Mouse (Mus musculus) inflammation-experienced regulatory T-cells, adult 16 weeks (primary cell): ENCODE results near the gene Gm5640. TPM values are rescaled to one million over a fixed set of nuclear protein-coding genes. Genes with fewer than 3 reads are reported as not detected.

Experiments
- polyA plus RNA-seq: library from polyadenylated mRNA; unstranded; fragments of 100-300 nt; shearing (Covaris generic); gene quantifications from one replicate; pipeline ENCODE4 v1.2.1, GENCODE M21; 2017

Gene Gm5640
- polyA plus RNA-seq, result not detected

GRCm38 (mm10) chrX:74645466-74646323, at the start of gene Gm5640:
Gene Gm5640 (minus strand): TSS chrX:74645635.

DNA sequence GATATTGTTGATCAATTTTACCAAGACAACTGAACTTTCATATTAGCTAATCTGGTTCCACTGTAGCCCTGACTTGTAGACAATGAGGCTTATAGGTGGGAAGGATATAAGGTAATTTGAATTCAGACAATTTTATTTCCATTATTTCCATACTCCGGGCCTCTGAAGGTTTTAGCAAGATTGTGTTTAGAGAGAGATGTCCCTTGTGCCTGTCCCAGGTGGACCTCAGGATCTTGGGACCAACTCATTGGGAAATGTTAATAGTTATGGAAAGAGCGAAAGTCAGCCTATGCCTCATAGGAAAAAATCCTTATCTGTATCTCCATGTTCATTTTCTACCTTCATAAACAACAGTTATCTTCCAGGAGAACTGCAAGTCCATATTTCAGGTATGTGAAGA, 53.1 kb downstream of the Gm5640 start, which contains the start of gene Olfr1325:
TSS of gene Olfr1325 (plus strand) at position 301 of the 400 bp plus-strand sequence.

Other genes with a start within 250 kb of the Gm5640 start
- 64.2 TPM for gene G6pdx, start 216.4 kb downstream of the Gm5640 start, polyA plus RNA-seq
- gene Gm6880, start 164.2 kb downstream of the Gm5640 start, polyA plus RNA-seq, result not detected
- gene Olfr1326-ps1, start 70.7 kb downstream of the Gm5640 start, polyA plus RNA-seq, result not detected
- not detected for gene Olfr1325, start 53.0 kb downstream of the Gm5640 start, polyA plus RNA-seq
- not detected for gene Gm6890, start 95.3 kb upstream of the Gm5640 start, polyA plus RNA-seq
- not detected for gene Gm5936, start 191.6 kb upstream of the Gm5640 start, polyA plus RNA-seq